Mouse (Mus musculus) bone marrow macrophage, adult 2 months (primary cell): Measurements from ENCODE around the gene Arhgap23.

ENCODE experiments used
- CTCF ChIP-seq: IDR thresholded peaks from 2 replicates; pipeline ENCODE4 v1.5.1; 2012; ENCODE audit warnings: low read depth, mild to moderate bottlenecking, low read length, moderate library complexity
- POLR2A ChIP-seq: IDR thresholded peaks from 2 replicates; pipeline ENCODE4 v1.6.1; 2012; ENCODE audit warnings: mild to moderate bottlenecking, low read depth, low read length, borderline replicate concordance

DNA sequence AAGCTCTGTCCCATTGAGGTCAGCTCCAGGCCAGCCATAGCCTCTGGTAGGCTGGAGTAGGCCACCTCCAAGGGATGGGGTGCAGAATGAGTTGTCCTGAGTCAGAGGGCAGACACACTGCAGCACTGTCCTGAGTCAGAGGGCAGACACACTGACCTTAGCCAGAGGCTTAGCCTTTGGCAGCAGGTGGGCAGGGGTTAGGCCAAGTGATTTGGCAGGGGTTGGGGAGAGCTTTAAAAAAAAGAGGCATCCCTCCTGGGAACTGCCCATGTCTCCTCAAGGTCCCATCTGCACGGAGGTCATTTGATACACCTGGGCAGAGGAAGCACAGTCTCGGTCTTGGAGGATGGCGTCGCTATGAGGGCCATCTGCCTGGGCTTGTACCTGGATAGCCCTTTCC lies 48.7 kb downstream of the Arhgap23 start:
- TF ChIP-seq POLR2A: no peak
- no peak for TF ChIP-seq CTCF
